30 mouse cellular contexts compared by ENCODE assay signal in the genomic region with DNA sequence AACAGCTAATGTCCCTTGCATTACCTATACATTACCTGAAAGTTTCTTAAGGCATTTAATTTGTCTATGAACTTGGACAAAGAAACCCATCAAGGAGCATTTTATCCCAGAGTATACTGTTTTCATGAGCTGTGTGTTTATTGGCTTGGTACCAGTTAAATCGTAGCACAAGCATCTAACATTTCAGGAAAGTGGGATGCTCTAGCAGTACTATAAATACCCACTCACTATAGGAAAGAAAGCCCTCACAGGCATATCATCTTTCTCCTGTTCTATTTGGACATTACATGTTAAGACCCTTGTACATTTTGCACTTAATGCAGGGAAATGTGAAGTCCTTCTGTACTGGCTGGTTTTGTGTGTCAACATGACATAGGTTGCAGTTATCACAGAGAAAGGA.
"Had no signal": no experiment of that assay in that cellular context is flagged by ENCODE, and none has a peak within 500 bp of the region (broad histone marks: within the 10 kb centered on the region; RNA-seq: fewer than 3 reads in every experiment).

No protein-coding gene starts in this region.

- H3K4me3 ChIP-seq: heart, embryonic 12.5 days; heart, embryonic 13.5 days; heart, embryonic 15.5 days; hindbrain, embryonic 10.5 days; hindbrain, embryonic 12.5 days; hindbrain, embryonic 13.5 days; hindbrain, embryonic 15.5 days; intestine, embryonic 15.5 days; kidney, embryonic 15.5 days; layer of hippocampus, adult 2 months; left cerebral cortex, adult 2 months had no signal

- H3K9ac ChIP-seq: heart, embryonic 12.5 days; heart, embryonic 13.5 days; heart, embryonic 15.5 days; hindbrain, embryonic 12.5 days; hindbrain, embryonic 13.5 days; hindbrain, embryonic 14.5 days; hindbrain, embryonic 15.5 days; intestine, embryonic 15.5 days; kidney, embryonic 15.5 days had no signal

- H3K9me3 ChIP-seq: heart, embryonic 12.5 days; heart, embryonic 13.5 days; heart, embryonic 15.5 days; hindbrain, embryonic 10.5 days; hindbrain, embryonic 12.5 days; hindbrain, embryonic 13.5 days; hindbrain, embryonic 15.5 days; intestine, embryonic 15.5 days; kidney, embryonic 15.5 days had no signal

- H3K4me2 ChIP-seq: heart, embryonic 12.5 days; heart, embryonic 13.5 days; heart, embryonic 15.5 days; hindbrain, embryonic 12.5 days; hindbrain, embryonic 13.5 days; hindbrain, embryonic 14.5 days; hindbrain, embryonic 15.5 days; intestine, embryonic 15.5 days; kidney, embryonic 15.5 days had no signal

- DNase-seq: heart, postnatal 36 days; kidney, adult 11 months; kidney, adult 18-20 months; kidney, adult 2 months; kidney, adult 8-10 months; kidney, adult 9 months; kidney, postnatal 10 days; kidney, postnatal 14 days; kidney, postnatal 25 days; kidney, postnatal 36 days; layer of hippocampus, adult 9-11 months; layer of hippocampus, postnatal 36 days had no signal

- H3K4me1 ChIP-seq: heart, embryonic 12.5 days; hindbrain, embryonic 10.5 days; hindbrain, embryonic 12.5 days; hindbrain, embryonic 13.5 days; hindbrain, embryonic 15.5 days; intestine, embryonic 15.5 days had no signal

- H3K36me3 ChIP-seq: heart, embryonic 12.5 days; heart, embryonic 13.5 days; heart, embryonic 15.5 days; hindbrain, embryonic 10.5 days; hindbrain, embryonic 12.5 days; hindbrain, embryonic 13.5 days; hindbrain, embryonic 15.5 days; intestine, embryonic 15.5 days; kidney, embryonic 15.5 days had no signal

- ATAC-seq: hindbrain, embryonic 16.5 days; hindbrain, postnatal 0 days; inflammation-experienced regulatory T-cells, adult 6 months; intestine, embryonic 15.5 days; intestine, embryonic 16.5 days; intestine, postnatal 0 days had no signal

- H3K27me3 ChIP-seq: heart, embryonic 12.5 days; heart, embryonic 13.5 days; heart, embryonic 15.5 days; hindbrain, embryonic 12.5 days; hindbrain, embryonic 13.5 days; hindbrain, embryonic 15.5 days; intestine, embryonic 15.5 days; kidney, embryonic 15.5 days had no signal

- H3K27ac ChIP-seq: heart, embryonic 13.5 days; heart, embryonic 15.5 days; hindbrain, embryonic 10.5 days; hindbrain, embryonic 12.5 days; hindbrain, embryonic 13.5 days; hindbrain, embryonic 14.5 days; hindbrain, embryonic 15.5 days; hindbrain, postnatal 0 days; intestine, embryonic 15.5 days; kidney, embryonic 15.5 days; kidney, postnatal 0 days; layer of hippocampus, adult 2 months; left cerebral cortex, adult 2 months had no signal
